Mouse (Mus musculus): Measurements from ENCODE around the gene Sp7.

- no peak for TF ChIP-seq CTCF (IDR thresholded peaks at IDR 0.05; ENCODE audit: extremely low read depth, insufficient read depth, insufficient read length, insufficient replicate concordance)
- TF ChIP-seq POLR2A (IDR thresholded peaks at IDR 0.05; ENCODE audit: low read depth, low read length): no peak
Observed at GRCm38 (mm10) chr15:102355134-102355870, 11.7 kb downstream of the Sp7 start.
